Mouse (Mus musculus): ENCODE data around the gene Hoxb2.

Gene Hoxb2

GRCm38 (mm10) chr11:96350341-96350624, at the start of gene Hoxb2:
Hoxb2 (plus strand) TSS chr11:96350525.
- no peak for DNase-seq

- no peak for DNase-seq
Observed at GRCm38 (mm10) chr11:96301064-96301431, 49.3 kb upstream of the Hoxb2 start.

GRCm38 (mm10) chr11:96301837-96302236, 48.5 kb upstream of the Hoxb2 start:
- DNase-seq = no peak

- no peak for DNase-seq
Observed at GRCm38 (mm10) chr11:96302381-96303150, 47.8 kb upstream of the Hoxb2 start.

- DNase-seq = peak; percentile 91
Observed at GRCm38 (mm10) chr11:96303151-96304099, 46.9 kb upstream of the Hoxb2 start, which contains the start of gene Hoxb5. Hoxb5 (plus strand) TSS chr11:96303336.

GRCm38 (mm10) chr11:96304381-96305195, 45.7 kb upstream of the Hoxb2 start:
- DNase-seq = no peak

GRCm38 (mm10) chr11:96305505-96306182, 44.7 kb upstream of the Hoxb2 start:
- DNase-seq = no peak

- no peak for DNase-seq
Observed at GRCm38 (mm10) chr11:96306183-96306907, 44.0 kb upstream of the Hoxb2 start.

- DNase-seq = peak; percentile 83
Observed at GRCm38 (mm10) chr11:96306908-96307269, 43.4 kb upstream of the Hoxb2 start.

GRCm38 (mm10) chr11:96308763-96309162, 41.6 kb upstream of the Hoxb2 start:
- DNase-seq = no peak

- no peak for DNase-seq
Observed at GRCm38 (mm10) chr11:96309288-96309687, 41.0 kb upstream of the Hoxb2 start.

GRCm38 (mm10) chr11:96310183-96310938, 40.0 kb upstream of the Hoxb2 start:
- no peak for DNase-seq

- DNase-seq = no peak
Observed at GRCm38 (mm10) chr11:96311097-96311496, 39.2 kb upstream of the Hoxb2 start.

- DNase-seq = peak; percentile 93
Observed at GRCm38 (mm10) chr11:96311520-96312417, 38.6 kb upstream of the Hoxb2 start.

- DNase-seq = no peak
Observed at GRCm38 (mm10) chr11:96313134-96313533, 37.2 kb upstream of the Hoxb2 start.

- DNase-seq = no peak
Observed at GRCm38 (mm10) chr11:96313806-96314428, 36.4 kb upstream of the Hoxb2 start.

GRCm38 (mm10) chr11:96314671-96315343, 35.5 kb upstream of the Hoxb2 start:
- peak; percentile 73 for DNase-seq

GRCm38 (mm10) chr11:96315344-96315681, 35.0 kb upstream of the Hoxb2 start:
- no peak for DNase-seq
